Mouse (Mus musculus) ovary, postnatal 10 days (tissue): ENCODE data around the gene Tmprss6.

Source experiments
- DNase-seq: peaks from one replicate; pipeline ENCODE4 v3.0.0; 2022; ENCODE audit warnings: low spot score

The Tmprss6 gene

GRCm38 (mm10) chr15:78447121-78447520, 21.3 kb downstream of the Tmprss6 start:
- no peak for DNase-seq

GRCm38 (mm10) chr15:78443857-78444256, 24.6 kb downstream of the Tmprss6 start:
- DNase-seq = no peak

DNA sequence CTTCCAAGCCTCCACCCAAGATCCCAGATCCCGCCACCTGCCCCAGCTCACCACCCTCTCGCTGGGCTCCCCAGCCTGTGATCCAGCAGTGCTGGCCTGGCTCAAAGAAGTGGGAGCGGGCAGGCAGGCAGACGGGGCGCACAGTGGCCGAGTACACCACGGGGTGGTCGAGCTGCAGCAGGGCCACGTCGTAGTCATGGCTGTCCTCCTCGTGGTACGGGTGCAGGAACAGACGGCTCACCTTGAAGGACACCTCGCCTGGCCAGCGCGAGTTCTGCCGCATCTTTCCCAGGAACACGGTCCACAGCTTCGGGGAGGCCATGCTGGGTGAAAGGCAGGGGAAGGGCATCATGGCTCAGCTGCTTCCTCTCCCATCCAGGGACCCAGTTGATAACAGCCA, 26.2 kb downstream of the Tmprss6 start:
- DNase-seq = no peak

DNA sequence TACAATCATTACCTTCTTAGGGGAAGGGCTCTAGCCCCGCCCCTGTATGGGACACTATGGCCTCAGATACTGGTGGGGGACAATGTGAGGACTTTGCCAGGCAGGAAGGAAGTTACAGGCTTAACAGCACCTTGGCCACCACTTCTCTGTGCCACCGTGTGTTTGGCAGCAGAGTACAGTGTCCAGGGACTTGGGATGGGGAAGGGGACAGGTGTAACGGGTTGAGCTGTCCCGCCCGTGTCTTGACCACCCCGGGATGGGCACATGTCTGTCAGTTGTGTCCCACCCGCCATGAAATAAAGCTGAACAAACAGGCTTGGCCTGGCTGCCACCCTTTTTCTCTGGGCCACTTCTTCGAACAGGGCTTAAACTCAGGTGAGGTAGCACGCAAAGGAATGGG, 29.5 kb downstream of the Tmprss6 start:
- DNase-seq = no peak

DNA sequence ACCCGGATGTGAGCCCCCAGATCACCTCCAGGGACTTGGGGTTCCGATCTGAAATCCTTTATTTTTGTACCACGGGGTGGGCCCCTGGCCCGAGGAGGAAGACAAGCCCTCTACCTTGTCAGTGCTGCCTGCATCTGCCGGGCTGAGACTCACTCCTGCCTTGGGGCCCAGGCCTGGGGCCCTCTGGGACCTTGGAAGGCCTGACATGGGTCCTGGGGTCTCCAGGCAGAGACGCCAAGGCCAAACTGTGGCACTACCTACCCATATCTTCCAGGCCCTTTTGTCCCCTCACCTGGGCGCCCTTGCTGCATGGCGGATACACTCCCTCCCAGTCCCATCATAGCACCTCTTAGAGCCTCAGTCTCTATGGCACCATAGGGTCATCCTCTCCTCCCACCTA, 29.9 kb downstream of the Tmprss6 start:
- DNase-seq = no peak

- no peak for DNase-seq
Observed at GRCm38 (mm10) chr15:78438018-78438394, 30.4 kb downstream of the Tmprss6 start.

DNA sequence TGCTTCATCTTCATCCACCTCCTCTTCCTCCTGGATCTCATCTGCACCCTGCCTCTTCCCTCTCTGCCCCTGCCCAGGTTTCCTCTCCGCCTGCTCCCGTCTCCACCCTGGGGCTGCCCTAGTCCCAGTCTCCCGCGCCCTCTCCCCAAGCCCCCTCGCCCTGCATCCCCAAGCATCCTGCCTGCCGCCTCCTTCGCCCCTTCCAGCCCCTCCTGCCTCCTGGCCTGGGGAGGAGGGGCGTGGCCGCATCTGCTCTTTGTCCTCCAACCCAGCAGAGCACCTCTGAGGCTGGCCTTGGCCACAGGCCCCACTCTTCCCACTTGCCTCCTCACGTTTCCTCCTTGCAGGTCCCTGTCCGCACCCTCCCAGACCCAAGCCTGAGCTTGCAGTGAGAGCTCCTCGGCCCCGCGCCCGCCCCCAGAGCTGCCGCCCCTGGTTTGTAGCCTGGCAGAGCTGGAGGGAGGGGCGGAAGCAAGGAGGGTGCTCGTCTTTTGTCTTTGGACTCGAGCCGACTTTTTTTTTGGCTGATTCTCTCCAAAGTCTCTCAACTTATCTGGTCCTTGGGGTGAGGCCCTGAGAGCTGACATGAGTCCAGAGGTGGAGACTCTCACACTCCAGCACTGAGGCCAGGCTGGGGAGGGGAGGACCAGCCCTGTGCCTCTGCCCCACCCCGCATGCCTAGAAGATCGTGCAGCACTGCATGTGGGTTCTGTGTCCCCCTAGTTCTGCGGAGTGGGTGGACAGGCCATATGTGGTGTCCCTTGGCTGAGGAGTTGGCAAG, 31.0 kb downstream of the Tmprss6 start:
- peak; percentile 53 for DNase-seq

DNA sequence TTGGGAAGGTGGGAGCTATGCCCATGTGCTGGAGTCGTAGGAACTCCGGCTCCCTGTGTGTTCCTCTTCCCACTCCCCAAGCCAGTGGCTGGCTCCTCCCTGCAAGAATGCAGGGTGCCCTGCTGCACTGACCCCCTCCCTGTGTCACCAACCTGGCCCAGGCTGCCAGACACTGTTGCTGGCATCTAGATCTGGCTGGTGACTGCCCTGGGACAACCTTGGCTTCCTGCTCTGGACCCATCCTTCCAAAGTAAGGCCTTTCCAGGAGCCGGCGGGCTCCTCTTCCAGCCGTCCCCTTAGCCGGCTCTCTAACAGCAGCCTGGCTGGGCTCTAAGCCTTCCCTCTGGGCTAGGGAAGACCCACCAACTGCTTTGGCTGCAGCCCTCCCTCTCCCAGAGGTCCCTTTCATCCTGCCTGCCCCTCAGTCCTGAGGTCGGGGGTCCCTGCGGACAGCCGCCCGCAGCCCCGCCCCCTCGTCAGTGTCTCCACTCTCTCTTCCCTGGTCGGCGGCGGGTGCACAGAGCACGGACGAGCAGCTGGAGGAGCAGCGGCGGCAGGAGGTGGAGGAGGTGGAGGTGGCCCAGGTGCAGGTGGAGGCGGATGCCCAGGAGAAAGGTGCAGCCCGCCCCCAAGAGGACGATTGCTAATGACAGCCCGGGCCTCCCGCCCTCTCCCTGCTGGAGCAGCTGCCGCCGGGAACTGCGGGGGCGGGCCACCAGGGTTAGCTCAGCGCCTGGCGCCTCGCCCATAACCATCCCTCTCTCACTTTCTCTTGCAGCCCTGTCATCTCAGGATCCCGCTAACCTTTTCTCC, 31.8 kb downstream of the Tmprss6 start:
- DNase-seq = peak; percentile 85

DNA sequence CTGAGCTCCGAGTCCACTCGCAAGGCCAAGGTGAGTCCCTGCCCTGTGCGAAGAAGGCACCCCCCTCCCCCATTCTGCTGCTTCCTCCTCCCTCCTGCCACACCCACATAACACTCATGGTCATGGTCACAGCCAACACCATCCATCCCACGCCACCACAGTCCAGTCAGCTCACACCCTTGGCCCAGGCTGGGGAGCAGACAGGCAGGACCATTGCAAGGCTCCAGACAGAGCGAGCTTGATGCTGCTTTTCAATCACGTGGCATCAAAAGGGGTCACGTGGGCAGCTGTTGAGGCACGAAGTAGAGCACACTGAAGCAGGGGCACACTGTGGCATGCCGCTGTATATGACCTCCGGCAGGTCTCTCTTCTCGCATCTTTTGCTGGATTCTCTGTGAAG, 32.8 kb downstream of the Tmprss6 start:
- DNase-seq = no peak

GRCm38 (mm10) chr15:78434896-78435520, 33.4 kb downstream of the Tmprss6 start:
- no peak for DNase-seq

- DNase-seq = no peak
Observed at GRCm38 (mm10) chr15:78431541-78432121, 36.8 kb downstream of the Tmprss6 start.

DNA sequence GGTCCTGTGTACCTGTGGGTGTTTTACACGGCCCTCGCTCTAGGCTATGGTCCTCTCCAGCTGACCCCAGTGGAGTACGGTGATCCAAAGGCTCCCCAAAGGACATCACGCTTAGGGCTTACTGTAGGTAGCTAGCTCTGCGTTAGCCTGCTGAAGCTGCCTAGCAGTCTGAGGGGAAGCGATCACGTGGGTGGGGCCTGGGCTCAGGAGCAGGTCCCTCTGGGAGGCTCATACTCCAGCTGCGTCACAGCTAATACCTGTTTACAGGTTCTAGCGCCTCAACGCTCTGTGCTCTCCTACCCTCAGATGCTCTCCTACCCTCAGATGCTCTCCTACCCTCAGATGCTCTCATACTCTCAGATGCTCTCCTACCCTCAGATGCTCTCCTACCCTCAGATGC, 37.6 kb downstream of the Tmprss6 start:
- no peak for DNase-seq

GRCm38 (mm10) chr15:78429871-78430622, 38.4 kb downstream of the Tmprss6 start:
- DNase-seq = no peak

GRCm38 (mm10) chr15:78429139-78429459, 39.3 kb downstream of the Tmprss6 start:
- no peak for DNase-seq

DNA sequence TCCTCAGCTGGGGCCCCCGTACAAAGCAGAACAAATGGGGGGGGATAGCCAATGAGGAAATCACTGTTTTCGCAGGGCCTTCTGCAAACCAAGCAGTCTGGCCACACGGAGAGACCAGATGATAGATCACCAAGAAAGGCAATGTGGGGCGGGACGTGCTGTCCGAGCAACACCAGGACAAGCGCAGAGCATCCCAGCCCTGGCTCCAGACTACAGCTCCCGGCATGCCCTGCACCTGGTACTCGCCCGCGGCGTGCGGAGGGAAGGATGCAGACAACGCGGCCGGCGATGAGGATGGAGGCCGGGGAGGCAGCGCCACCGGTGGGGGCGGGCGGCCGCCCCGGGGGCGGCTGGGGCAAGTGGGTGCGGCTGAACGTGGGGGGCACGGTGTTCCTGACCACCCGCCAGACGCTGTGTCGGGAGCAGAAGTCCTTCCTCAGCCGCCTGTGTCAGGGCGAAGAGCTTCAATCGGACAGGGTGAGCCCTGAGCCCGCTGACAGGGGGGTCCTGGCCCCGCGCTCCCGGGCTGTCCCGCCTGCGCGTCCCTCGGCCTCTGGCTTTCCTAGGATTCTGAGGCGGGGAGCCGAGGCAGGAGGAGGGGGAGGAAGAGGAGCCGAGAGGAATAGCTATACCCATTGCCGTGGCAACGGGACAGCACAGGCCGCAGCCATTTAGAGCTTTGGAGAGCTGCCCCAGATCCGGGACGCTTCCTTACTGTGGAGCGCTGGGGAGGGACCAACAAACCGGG, 39.9 kb downstream of the Tmprss6 start, which contains the start of gene Kctd17:
Gene Kctd17, plus strand, starts transcription at position 174 of the 748 bp plus-strand sequence.
- DNase-seq = peak; percentile 55

DNA sequence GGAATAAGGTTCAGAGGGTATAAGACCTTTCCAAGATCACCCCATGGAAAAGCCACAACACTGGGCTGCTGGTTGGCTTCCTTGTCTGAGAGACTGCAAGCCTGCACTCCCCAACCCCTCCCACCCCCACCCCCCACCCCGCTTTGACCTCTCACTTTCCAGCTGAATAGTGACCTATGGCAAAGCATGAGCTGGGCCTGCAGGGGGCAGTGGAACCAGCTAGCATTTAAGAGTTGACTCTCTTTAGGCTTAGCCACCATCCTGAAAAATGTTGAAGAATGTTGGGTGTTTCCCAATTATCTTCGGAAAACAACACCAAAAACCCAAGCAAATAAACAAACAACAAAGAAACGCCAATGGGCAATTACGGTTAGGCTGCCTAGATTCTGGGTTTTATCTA, 43.2 kb downstream of the Tmprss6 start:
- no peak for DNase-seq

DNA sequence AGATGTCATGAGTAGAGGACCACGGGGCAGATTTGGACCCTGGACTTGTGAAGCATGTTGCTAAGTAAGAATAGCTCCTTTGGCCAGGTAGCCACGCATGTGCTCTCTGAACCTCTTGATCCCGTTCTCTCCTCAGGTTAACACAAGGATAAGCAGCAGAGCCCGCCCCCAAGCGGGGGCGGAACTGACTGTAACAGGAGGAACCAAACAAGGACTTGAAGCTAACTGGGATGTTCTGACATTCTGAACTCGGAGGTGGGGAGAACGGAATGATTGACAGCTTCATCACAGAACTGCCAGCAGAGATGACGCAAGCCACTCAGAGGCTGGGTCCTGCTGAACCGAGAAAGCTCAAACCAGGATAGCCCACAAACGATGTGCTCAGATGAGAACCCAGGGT, 43.9 kb downstream of the Tmprss6 start:
- DNase-seq = no peak

- peak; percentile 67 for DNase-seq
Observed at GRCm38 (mm10) chr15:78422046-78422956, 46.1 kb downstream of the Tmprss6 start.

GRCm38 (mm10) chr15:78420395-78420794, 48.0 kb downstream of the Tmprss6 start:
- no peak for DNase-seq

DNA sequence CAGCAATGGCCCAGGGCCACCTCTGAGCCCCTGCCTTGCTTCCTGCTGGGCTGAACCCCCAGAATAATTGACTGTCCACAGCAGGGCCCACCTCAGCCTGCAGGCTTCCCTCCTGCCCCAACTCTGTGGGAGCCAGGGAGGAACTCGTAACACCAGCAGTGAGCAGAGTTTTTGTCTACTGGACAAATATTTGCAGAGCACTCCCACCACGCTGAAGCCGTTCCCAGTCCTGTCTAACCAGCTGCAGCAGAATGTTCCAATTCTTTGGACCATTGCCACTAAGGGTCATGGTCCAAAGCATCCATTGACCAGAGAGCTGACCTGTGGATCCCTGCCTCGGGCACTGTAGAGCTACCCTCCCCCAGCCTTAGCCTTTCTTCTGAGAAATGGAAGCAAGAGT, 51.5 kb downstream of the Tmprss6 start:
- DNase-seq = no peak
